Mouse (Mus musculus) heart, adult 11 months (tissue): ENCODE results near the gene Cln3.

Source experiments
- DNase-seq: peaks from one replicate; pipeline ENCODE4 v3.0.0; 2022

The Cln3 gene

GRCm38 (mm10) chr7:126594862-126595561 lies 9.4 kb upstream of the Cln3 start, which contains the start of gene Il27:
Il27 (minus strand) TSS chr7:126594941.
- DNase-seq, result no peak

DNA sequence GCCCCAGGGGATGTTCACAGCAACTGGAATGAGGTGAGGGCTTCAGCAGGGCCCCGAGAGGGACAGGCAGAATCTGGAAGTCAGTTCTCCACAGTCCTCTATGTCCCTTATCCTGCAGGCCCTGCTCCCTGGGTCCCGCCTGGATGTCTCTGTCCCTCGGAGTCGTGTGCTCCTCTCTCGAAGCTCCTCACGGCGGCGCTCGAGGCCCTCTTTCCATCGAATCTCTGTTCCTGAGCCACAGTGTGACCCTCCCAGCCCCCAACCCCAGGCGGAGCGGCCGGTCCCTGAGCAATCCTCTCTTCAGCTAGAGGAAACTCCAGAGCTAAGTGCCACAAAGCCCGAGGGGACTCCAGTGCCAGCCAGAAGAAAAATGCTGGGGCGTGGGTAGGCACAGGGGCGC lies 2.2 kb upstream of the Cln3 start:
- peak; percentile 94 for DNase-seq

DNA sequence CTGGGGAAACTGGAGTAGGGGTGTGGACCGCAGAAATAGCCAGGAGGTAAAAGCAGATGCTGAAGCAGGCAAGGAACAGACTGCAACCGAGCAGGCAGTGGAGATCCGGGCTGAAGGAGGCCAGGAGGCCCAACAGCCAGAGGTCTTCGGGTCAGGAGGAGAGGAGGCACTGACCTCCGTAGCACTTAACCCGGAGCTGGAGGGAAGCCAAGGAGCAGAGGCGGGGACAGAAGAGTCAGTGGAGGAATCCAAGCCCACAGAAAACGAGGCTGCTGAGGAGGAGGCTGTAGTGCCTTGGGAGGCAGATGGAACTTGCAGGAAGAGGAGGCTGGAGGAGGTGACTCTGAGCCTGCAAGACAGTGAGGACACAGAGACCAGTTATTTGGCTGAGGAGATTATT lies 1.2 kb upstream of the Cln3 start:
- DNase-seq, result peak; percentile 96

DNA sequence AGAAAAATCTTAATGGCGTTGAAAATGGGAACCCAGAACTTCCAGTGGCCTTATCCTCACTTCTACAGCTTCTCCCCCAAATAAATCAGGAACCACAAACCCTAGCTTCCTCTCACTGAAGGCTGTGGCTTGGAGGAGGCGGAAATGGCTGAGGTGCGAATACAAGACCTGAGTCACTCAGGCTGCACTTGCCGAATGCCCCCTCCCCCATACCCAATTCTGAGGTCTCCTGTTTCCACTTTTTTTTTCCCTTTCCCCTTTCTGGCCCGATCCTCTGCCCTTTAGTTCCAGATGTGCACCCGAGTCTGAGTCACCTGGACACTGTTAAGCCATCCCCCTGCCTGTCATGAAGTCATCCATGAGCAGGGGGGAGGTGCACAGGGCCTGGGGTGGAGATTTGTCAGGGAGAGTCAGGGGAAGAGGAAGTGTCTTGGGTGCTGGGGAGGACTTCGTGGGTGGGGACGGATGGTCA lies 1.1 kb downstream of the Cln3 start, which contains the start of gene Apobr:
TSS of gene Apobr (plus strand) at position 437 of the 472 bp plus-strand sequence.
- peak; percentile 97 for DNase-seq

- DNase-seq, result no peak
These were observed 1.9 kb downstream of the Cln3 start for GRCm38 (mm10) chr7:126583761-126584160.

DNA sequence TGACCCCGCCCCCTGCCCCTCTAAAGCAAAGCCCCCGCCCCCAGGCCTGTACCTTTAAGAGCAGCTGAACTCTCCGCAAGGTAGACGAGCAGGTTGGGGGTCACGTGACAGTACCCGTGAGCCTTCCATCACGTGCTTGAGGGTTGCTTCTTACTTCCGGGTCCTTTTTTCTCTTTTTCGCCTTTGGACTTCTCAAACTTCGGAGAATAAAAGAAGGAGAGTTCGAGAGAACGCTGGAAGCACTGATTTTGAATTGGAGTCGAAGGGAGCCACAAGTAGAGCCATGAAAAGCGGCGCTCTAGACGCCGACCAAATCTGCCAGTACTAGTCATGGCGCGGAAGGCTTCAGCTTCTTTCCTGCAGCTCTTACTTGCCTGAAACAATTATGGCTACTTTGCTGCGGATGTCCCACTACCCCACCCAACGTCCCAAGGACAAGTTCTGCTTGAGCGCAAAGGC lies 2.3 kb downstream of the Cln3 start:
- DNase-seq, result peak; percentile 99

DNA sequence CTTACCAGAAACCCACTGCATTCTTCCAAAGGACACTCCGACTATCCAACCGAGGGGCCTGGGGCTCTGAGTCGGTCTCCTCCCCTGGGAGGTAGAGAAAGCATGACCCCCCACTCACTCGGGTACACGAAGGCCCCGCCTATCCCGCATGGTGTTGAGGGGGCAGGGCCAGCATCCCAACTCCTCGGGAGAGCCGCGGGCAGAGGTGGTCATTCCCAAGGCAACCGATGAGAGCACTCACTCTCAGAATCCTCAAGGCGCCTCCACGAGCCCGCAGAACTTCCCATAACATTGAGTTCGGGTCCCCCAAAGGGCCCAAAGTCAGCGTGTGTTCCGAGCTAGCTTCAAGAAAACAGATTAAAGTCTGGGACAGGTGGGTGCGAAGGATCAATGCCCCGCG lies 2.9 kb downstream of the Cln3 start:
- DNase-seq, result peak; percentile 96

DNA sequence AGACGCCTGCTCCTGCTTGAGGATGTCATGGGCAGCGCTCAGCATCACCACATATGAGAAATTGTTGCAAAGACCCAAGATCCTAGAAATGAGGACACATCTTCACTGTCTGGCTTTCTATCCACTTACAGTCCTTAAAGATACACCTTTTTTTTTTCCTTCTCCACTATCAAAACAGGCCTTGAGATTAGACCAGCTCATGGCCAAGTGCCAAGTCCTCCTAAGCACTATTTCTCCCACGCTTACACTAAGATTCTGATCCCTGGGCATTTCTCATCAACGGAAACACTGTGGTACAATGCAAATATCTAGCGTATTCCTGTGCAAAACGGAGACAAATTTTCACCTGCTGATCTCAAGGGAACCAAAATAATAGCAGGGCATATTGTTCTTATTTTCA lies 4.0 kb downstream of the Cln3 start:
- no peak for DNase-seq

DNA sequence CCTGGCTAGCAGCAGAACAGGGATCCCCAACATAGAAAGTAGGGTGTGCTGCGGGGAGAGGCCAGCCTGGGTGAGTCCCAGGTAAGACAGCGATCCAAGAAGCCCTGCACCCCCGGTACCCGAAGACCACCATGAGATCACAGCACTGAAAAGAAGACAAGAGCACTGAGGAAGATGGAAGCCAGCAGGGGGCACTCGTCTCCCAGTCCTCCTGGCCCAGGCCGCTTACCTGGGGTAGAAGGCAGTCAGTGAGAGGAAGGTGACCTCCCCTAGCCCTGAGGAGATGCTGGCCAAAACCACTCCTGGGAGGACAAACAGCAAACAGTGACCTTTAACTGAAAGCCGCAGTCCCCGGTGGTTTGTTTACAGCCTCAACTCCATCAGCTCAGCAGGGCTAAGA lies 6.4 kb downstream of the Cln3 start:
- DNase-seq, result no peak

DNA sequence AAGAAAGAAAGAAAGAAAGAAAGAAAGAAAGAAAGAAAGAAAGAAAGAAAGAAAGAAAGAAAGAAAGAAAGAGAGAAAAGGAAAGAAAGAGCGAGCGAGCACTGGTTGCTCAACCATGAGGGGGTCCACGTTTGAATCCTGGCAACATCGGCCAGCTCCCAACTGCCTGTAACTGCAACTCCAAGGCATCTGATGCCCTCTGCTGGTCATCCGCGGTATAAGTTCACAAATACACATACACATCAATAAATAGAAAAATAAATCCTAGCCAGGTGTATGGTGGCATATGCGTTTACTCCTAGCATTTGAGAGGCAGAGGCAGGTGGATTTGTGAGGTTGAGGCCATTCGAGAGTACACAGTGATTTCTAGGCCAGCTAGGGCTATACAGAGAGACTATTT lies 8.7 kb downstream of the Cln3 start:
- DNase-seq, result no peak

- peak; percentile 99 for DNase-seq
These were observed 19.4 kb downstream of the Cln3 start, which contains the start of gene Eif3c for GRCm38 (mm10) chr7:126566094-126566765. Eif3c (minus strand) TSS chr7:126566411.

GRCm38 (mm10) chr7:126565693-126566092 lies 19.9 kb downstream of the Cln3 start:
- no peak for DNase-seq

DNA sequence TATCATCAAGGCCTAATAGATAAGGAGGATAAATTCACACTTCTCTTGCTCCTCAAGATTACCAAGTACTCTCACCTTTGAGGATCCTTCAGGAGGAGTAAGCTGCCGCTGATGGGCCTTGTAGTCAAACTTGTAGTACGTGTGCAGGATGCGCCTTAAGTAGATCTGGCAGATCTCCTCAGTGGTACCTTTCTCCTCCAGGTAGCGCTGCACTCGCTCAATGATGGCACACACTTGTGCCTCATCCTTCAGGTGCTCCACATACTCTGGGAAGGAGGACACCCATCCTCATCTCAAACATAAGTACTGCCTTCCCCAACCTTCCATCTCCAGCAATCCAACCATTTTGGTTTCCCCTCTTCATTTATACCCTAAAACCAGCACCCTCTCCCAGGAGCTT lies 29.0 kb downstream of the Cln3 start:
- DNase-seq, result peak; percentile 78

DNA sequence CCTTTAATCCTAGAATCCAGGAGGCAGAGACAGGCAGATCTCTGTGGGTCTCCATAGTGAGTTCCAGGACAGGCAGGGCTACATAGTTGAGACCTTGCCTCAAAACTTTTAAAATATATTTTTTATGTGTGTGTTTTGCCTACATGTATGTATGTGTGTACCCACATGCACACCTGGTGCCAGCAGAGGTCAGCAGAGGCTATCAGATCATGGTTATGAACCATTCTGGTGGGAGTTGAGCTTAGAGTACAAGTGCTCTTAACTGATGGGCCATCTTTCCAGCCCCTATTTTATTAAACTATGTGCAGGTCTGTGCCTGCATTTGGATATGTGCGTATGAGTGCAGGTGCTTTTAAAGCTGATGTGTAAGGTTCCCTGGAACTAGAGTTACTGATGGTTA lies 30.8 kb downstream of the Cln3 start:
- no peak for DNase-seq

GRCm38 (mm10) chr7:126545631-126546030 lies 40.0 kb downstream of the Cln3 start:
- DNase-seq, result no peak

GRCm38 (mm10) chr7:126541661-126542060 lies 44.0 kb downstream of the Cln3 start:
- peak; percentile 74 for DNase-seq

GRCm38 (mm10) chr7:126537820-126538585 lies 47.6 kb downstream of the Cln3 start:
- DNase-seq, result peak; percentile 79

- peak; percentile 73 for DNase-seq
These were observed 49.2 kb downstream of the Cln3 start for GRCm38 (mm10) chr7:126536466-126536865.

GRCm38 (mm10) chr7:126535766-126536165 lies 49.9 kb downstream of the Cln3 start:
- peak; percentile 71 for DNase-seq

DNA sequence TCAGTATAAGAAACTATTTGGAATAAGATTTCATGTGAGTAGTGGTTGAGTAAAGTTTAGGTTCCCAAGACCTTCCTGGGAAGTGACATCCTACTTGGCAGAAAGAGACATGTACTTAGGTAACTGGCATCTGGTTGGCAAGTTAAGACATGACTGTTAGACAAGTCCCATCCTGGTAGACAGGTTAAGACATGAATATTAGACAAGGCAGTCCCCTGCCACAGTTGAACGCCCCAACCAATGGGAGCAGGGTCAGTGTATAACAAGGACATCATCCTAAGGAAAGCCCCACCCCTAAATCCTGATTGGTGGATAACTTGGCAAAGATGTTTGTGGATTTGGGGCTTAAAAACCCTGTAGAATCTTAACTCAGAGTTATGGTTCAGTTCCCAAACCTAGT lies 52.2 kb downstream of the Cln3 start:
- DNase-seq, result peak; percentile 62

DNA sequence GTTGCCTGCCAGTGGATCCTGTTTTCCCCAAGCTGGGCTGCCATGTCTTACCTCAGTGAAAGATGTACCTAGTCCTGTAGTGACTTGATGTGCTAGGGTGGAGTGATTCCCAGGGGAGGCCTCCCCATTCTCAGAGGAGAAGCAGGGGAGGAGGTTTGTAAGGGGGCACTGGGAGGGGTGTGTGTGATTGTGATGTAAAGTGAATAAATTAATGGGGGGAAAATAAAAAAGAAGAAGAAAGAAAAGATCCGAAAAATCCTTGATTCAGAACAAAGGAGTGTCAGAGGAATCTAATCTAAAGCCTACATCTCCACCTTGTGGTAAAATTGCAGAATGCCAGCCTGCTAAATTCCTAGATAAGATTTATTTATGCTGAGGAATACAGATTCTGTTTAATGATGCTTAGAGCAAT lies 57.4 kb downstream of the Cln3 start:
- DNase-seq, result peak; percentile 76

DNA sequence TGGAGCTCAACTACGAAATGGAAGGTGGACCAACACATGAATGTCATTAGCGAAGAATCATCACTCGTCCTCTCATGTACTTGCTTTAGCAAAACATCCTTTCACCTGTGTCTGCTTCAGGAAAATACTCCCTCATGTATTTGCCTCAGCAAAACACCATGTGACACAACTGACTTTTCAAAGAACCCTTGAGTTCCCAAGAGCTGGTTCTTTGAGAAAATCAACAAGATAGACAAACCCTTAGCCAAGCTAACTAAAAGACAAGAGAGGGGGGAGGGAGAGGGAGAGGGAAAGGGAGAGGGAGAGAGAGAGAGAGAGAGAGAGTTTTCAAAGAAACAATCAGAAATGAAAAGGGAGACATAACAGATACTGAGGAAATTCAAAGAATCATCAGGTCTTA lies 62.3 kb downstream of the Cln3 start:
- no peak for DNase-seq
